Mouse (Mus musculus) spleen, postnatal 36 days (tissue): ENCODE data around the gene Pnkp.

Experiments
- DNase-seq, 2 experiments: peaks; one replicate each; pipeline ENCODE4 v3.0.0; 2022; ENCODE audit warnings: low spot score in 2 of 2, mixed read lengths in 1 of 2

The Pnkp gene

DNA sequence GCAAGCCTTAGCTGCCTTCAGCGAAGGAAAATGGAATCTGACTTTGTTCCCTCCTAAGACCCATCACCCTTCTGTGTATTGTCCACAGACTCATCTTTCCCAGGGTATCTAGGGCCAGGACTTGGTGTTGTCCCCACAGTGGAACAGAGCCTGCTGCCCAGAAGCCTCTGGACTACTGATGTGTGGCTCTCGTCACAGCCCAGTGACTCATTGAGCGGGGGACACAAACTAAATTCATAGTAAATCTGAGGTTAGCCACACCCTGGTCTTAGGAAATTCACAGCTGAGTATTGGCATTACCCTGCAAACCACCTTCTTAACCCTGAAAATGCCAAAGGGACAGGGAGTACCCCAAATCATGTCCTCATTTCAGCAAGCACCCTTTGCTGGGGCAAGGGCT, 30.2 kb upstream of the Pnkp start:
- DNase-seq, result no peak

DNA sequence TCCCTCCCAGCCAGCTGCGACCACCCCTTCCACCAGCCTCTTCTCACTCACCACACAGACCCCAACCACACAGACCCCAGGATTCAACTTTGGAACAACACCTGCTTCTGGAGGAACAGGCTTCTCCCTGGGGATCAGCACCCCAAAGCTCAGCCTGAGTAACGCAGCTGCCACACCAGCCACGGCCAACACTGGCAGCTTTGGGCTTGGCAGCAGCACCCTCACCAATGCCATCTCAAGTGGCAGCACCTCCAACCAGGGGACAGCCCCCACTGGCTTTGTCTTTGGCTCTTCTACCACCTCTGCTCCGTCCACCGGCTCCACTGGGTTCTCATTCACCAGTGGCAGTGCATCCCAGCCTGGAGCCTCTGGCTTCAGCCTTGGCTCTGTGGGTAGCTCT, 28.2 kb upstream of the Pnkp start:
- DNase-seq, result no peak

DNA sequence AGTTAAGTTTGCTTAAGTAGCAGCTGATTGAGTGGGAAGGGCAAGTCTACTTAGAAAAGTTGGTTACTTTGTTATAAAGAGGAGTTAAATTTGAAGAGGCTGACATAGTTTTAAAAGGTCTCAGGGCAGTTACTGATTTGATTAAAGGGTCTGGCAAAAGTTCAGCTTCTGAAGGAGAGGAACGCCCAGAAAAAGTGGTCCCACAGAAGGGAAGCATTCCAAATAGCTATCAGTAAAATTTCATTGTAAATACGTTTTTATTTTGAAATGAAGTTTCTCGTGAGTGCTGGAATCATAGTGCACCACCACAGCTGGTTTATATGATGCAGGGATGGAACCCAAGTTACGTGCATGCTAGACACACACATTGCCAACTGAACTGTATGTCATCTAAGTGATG, 24.2 kb upstream of the Pnkp start:
- no peak for DNase-seq

DNA sequence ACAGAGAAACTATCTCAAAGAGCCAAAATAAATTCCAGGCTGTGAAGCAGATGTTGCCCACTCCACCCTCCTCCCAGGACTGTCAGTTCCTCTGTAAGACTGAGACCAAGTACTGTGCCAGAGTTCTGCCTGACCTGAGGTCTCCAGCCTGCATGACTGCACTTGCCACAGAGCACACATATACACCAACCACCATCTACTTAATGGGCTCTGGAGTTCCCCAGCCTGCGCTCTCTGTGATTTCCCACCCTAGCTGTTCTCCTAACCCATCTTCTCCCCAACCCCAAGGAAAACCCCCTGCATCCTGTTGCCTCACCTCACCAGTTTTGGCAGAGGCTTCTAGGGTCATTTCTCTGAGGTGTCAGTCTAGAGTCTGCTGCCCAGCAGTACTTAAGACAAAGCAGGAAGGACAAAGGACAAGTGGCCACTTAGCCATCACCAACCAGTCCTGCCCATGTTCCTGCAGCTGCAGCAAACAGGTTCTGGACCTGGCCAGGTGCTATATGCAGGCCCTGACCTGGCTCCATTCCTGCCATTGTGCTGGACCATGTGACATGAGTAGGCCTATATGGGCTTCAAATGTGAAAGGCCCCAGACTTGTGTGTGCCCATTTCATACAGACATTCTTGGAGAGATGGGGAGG, 21.4 kb upstream of the Pnkp start:
- DNase-seq, result peak; percentile 73 to 74

DNA sequence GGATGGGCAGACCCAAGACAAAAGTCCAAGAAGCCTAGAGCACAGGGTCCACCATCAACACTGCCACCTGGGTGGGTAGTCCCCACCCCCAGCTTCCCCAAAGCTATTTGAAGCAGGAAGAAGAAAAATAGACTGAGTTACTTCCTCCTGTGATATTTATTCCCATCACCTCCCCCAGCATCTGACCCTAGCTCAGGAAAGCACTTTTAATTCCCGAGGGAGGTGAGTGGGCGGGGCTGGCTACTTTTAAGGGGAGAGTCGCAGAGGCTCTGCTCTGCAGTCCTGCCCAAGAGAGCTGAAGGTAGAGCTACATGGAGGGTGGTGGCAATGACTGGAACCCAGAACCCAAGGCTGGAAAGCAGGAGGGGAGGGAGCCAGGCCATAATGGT, 20.9 kb upstream of the Pnkp start:
- DNase-seq, result peak; percentile 91 to 93

DNA sequence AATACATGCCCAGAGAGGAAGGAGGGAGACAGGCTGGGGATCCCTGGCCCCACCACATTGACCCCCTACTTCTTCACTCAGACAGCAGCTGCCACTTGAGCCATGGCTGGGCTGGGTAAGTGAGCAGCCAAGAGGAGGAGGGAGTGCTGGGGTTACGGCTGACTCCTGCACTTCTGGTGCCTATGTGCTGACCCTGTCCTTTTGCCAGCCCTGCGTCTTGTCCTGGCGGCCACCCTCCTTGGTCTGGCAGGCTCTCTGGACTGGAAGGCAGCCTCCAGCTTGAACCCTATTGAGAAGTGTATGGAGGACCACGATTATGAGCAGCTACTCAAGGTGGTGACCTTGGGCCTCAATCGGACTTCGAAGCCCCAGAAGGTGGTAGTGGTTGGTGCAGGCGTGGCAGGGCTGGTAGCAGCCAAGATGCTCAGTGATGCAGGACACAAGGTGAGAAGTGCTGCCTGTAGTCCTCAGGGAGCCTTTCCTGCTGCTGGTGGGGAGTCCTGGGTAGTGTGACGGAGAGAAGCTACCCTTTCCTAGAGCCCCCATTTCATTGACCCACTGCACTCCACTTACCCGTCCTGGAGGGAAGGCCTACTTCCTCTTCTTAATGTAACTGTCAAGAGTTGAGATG, 20.4 kb upstream of the Pnkp start:
- DNase-seq, result no peak

DNA sequence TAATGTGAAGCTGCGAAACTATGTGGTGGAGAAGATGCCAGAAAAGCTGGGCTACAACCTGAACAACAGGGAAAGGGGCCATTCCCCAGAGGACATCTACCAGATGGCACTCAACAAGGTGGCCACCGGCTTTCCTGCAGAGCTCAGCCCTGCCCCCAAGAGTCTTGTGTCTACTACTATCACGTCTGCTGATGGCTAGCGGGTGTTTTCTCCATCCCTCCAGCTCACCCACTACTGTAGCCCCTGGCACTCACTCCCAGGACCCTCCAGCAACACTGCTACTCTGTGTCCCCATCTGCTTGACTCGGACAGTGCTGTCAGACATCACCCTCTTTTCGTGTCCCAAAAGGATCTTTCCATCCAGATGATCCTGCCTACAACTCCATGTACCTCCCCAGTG, 18.9 kb upstream of the Pnkp start:
- DNase-seq, result no peak

DNA sequence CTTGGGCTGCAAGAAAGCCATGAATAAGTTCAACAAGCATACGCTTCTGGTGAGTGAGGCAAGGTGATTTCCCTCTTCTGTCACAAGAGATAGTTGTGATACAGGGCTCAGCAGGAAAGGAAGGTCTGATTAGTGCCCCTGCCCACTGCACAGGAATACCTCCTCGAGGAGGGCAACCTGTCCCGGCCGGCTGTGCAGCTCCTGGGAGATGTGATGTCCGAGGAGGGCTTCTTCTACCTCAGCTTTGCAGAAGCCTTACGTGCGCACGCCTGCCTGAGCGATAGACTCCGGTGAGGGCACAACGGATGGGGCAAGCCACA, 17.8 kb upstream of the Pnkp start:
- no peak for DNase-seq

DNA sequence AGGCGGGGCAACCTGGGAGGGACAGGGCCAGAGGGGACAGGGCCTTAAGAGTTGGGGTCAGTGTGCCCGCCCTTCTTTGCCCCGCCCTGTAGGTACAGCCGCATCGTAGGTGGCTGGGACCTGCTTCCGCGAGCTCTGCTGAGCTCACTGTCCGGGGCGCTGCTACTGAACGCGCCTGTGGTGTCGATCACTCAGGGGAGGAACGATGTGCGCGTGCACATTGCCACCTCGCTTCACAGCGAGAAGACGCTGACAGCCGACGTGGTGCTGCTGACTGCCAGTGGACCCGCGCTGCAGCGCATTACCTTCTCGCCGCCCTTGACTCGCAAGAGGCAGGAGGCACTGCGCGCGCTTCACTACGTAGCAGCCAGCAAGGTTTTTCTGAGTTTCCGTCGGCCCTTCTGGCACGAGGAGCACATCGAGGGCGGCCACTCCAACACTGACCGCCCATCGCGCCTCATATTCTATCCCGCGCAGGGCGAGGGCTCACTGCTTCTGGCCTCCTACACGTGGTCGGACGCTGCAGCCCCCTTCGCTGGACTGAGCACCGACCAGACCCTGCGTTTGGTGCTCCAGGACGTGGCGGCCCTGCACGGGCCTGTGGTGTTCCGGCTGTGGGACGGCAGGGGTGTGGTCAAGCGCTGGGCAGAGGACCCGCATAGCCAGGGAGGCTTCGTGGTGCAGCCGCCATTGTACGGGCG, 17.3 kb upstream of the Pnkp start:
- peak; percentile 86 to 88 for DNase-seq

DNA sequence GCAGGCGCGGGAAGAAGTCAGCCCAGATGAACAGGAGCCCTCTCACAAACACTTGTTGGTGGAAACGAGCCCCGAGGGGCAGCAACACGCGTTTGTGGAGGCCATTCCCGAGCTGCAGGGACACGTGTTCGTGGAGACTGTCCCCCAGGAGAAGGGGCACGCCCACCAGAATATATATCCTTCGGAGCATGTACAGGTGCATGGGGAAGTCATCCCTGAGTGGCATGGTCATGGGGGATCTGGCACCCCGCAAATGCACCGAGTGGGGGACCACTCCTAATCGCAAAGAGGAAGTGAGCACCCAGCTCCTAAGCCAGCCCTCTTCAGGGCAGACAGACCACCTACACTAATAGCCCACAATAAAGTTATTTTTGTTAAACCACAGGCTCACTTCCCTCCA, 16.5 kb upstream of the Pnkp start:
- peak; percentile 52 to 62 for DNase-seq

DNA sequence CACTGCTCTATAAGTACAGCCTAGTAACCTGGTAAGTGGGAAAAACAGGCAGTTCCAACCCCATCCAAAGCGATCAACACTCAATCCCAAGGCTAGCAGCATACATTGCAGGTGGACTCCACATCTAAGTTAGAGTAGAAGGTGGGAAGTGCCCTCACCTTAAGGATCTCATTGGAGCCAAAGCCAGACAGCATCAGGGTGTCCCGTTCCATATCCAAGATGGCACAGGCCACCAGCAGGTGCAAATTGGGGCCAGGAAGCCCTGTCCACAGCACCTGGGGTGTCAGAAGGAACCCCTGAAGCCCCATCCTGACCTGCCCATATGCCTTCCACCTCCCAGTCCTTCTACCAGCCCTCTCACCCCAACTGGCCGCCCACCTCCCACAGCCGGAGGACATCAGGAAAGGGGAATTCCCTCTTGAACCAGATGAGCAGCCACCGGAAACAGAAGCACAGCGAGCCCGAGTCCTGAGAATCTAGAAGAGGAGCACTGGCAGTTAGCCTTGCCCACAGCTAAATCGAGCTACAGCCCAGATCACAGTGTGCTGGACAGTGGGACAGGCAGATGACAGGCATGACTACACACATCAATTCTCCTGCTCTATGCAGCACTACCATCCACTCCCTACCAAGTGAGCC, 15.0 kb upstream of the Pnkp start:
- DNase-seq, result no peak

DNA sequence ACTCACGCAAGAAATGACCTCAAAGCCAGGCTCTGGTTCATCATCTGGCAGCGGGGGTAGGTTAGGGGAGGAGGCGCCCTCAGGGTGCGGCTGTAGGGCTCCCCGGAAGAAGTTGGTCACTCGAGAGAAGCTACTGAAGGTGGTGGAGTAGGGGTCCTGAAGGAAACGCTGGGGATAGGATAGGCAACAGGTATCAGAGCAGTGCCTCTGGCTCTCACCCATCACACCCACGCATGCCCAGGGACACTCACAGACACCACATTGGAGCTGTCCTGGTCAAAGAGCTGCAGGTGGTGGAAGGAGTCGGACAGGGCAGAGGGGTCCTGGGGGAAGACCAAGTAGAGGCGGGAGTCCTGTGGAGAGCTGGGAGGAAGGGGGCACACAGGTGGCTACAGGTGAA, 11.9 kb upstream of the Pnkp start:
- no peak for DNase-seq

DNA sequence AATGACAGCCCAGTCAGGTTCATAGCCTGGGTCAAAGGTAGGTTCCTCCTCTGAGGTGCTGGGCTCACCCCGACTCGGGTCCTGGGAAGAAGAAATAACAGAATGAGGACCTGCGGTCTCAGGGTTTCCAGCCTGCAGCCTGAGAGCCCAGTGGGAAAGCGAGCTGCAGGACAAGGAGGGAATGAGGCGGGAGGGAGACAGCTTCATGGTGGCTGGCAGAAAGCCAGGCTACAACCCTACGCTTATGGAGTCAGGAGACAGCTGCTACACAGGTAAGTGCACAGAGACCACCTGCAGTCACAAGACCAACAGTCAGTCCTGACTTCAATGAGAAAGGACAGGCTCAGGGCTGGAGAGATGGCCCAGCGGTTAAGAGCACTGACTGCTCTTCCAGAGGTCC, 10.1 kb upstream of the Pnkp start:
- no peak for DNase-seq

DNA sequence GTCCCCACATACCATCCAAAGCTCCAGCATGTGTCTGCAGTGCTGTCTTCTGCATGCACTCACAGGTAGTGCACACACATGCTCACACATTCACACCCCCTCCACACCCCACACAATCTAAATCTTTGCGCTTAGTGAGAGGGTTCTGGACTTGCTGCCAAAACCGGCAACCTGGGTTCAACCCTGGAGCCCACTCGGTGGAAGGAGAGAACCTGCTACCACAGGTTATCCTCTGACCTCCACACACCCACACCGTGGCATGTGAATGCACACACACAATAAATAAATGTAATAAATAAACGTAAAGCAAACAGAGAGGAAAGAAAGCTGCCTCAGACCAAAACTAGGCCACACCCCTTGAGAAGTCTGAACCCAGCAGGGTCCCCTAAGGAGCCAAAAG, 9.2 kb upstream of the Pnkp start:
- no peak for DNase-seq

DNA sequence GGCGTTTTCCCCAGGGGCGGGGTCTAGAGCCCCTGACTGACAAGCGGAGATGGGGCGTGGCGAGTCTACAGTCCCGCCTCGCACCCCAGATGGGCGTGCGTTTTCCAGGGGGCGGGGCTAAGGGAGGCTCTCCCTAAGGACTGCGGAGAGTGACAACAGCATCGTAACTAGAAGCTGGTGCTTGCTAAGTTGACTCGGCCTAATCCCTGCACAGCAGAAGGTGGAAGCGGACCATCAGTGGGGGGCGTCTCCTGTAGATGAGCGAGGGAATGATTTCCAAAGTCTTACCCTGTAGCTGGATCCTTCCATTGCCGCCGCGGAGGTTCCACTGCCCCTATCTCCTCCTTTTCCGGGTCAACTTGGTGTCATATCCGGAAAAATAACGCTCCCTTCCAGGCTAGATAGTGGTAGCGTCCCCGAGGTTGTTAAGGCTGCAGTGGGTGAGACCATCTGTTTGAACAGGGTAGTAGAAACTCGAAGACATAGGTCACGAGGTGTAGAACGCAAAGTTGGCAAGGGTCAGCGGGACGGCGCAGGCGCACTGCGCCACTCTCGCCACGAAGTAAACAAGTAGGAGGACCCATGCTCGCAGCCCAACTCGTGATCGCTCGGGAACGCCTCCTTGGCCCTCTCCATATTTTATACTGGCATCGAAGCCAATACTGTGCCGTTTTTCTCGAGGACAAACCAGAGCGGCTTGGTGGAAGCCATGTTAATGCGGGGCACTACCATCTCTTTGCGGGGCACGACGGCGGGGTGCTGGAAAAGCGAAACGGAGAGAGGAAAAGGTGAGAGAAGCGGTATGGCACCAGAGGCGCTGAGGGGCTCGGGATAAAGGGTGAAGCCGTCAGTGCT, 8.2 kb upstream of the Pnkp start, which contains the start of the genes Akt1s1 and Tbc1d17:
Gene Akt1s1 (plus strand): TSS at position 431 of the 855 bp plus-strand sequence.
Gene Tbc1d17 (minus strand): TSS at position 519 of the 855 bp plus-strand sequence.
- peak; percentile 99 to 100 for DNase-seq

DNA sequence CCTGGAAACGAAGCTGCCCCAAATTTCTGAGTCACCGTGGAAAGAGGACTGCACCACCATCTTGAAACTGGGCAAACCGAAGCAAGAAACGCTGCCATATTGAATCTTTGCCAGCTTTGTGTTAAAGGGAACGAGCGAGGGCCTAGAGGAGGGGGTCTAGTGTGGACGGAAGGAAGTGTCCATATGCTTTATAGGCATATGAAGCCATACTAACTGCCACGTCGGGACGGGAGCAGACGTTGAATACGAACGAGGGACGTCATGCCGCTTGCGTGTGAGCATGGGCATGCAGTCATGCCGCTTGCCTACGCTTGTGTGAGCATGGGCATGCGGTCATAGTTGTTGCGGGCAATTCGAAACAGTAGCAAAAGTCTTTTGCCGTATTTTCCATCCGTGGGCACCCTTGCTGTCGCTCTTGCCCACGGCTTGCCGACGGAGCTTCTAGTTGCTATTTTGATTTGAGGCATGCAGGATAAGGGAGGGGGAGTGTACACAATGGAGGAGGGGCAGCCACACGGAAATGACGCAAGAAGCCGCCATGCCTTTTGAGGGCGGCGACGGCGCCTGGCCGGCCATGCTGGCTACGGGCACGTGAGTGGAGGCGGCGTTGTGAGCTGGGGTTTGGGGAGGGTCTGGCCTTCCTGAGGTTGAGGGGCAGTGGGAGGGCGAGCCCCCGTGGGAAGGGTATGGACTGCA, 7.4 kb upstream of the Pnkp start:
- peak; percentile 91 to 92 for DNase-seq

DNA sequence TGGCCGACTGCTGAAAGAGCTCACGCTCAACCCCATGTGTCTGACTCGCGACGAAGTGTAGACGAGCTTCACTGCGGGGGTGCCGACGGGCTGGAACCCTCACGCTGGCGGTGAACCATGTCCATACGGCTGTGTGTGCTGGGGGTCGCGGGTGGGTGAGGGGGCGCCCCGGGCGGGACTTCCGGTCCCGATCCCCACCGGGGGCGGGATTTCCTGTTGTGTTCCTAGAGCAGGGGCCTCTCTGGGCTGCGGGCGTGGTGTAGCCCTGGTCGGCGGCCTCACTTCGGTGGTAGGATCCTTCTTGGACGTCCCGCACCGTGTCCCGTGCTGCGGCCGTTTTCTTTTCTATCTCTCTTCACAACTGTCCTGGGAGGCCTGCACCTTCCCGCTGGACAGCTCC, 6.8 kb upstream of the Pnkp start:
- peak; percentile 73 to 80 for DNase-seq

DNA sequence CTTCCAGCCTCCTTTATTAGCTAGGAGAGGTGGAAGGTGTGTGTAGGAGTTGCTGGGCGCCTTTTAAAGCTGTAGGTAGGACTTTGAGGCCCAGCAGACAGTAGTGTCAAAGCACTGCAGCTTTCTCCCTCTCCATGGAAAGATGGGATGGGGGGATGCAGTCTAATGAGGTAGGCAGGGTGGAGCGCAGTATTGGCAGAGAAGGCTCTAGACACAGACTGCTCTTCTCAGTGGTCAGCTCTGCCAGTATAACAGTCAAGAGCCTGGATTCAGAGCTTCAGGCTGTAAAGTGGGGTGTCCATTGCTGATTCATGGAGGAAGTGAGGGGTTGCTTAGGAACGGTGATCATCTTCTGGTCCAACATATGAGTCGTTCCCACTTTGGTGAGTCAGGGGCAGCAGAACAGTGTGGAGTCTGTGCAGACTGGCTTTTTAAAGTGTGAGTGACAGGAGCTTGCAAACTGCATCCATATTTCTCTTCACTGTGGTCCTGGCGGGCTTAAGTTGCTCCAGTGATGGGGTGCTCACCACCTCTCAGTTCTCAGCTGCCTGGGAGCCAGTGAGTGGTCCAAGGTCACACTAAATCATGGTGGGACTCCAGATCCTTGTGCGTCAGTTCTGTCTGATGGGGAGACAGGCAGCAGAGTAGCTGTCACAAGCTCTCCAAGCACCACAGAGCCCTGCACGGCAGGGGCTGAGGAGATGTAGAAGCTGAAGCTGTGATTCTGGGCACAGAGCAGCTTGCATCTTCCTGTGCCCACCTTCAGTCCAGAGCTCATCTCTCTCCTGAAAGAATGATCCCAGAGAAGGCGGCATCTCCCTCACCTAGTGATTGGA, 5.9 kb upstream of the Pnkp start:
- DNase-seq, result peak in 1 of 2 experiments; percentile 2

DNA sequence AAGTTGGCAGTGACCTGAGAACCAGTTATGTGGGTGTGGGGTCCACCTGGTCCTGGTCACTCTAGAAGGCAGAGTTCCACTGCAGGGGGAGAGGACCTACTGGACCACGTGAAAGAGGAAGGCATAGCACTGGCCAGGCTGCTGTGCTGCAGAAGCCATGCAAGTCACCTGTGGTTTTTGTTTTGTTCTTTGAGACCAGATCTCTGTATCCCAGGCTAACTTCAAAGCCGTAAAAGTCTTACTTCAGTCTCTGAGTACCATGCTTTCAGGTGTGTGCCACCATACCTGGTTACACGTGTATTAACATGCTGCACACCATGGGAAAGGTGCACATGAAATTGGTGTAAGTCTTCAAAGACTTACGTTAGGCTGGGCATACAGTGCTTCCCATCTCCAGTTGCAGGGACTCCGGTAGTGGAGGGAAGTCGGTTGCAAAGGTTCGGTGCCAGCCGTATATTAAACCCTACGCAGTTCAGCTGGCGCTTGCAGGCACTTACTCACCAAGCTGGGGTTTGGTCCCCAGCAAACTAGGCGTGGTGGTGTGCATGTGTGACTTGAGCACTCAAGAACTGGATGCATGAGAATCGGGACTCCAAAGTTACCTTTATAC, 5.2 kb upstream of the Pnkp start:
- DNase-seq, result no peak
